Mouse (Mus musculus): ENCODE results near the gene Cdh23.

The Cdh23 gene

DNA sequence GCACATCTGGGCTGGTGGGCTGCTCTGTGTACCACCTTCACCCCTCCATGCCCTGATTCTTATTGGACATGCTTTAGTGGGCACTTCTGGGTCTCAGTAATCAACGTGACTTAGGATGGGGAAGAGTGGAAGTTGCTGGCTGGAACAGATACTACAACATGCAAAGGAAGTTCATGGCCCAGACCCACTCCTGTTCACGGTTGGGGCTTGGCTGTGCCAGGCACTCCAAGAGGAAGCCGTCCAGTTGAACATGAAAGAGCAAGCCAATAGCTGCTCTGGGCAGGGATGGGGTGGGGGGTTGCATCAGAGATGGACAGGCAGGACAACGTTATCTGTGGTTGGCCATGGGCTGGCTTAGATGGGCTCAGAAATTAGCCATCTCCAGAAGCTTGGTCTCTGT lies 328.4 kb downstream of the Cdh23 start:
- DNase-seq (ENCODE audit: low read depth, low spot score): no peak

DNA sequence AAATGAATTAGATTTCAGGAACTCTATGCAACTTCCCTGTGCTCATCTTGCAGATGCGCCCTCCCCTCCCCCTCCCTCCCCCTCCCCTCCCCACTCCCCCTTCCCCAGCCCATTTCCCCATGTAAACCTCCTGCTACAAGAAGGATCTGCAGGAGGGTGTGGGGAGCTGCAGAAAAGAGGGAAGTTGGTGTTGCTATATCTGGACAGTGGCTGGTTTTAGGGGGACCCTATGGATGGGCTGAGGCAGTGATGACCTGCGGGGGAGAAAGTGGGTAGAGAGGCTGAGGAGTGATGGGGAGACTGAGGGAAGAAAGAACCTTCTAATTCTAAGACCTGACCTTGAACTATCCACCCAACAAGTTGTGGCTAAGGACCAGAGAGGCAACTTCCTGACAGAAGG lies 329.1 kb downstream of the Cdh23 start:
- DNase-seq (ENCODE audit: low read depth, low spot score): no peak

DNA sequence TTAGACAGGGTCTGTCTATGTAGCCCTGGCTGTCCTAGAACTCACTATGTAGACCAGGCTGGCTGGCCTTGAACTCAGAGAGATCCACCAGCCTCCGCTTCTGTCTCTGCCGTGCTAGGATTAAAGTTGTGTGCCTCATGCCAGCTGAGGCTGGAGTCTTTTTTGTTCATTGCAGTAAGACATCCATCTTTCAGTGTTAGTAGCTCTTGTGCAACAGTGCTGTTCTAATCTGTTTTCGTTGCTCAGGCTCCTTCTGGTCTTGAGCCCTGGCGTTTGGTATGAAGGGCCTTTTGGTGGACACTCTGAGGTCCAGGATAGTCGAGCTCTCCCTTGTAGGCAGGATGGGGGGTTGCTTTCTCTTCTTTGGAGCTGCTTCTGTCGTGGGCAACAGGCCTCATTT lies 332.9 kb downstream of the Cdh23 start:
- no peak for DNase-seq (ENCODE audit: low read depth, low spot score)

DNA sequence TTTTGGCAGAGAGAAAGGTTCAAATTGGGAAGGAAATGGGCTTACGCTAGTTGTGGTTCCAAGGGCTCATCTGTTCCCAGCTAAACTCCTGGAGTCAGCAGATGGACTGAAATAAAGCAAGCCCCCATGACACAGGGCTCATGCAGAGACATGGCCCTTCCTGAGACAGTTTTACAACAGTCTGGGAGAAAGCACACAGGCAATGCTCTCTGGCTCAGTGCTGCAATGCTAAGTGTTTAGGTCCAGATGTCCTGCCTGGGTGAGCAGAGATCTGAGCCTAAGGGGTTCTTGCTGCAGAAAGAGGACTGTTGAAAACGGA lies 334.0 kb downstream of the Cdh23 start:
- no peak for DNase-seq (ENCODE audit: low read depth, low spot score)

DNA sequence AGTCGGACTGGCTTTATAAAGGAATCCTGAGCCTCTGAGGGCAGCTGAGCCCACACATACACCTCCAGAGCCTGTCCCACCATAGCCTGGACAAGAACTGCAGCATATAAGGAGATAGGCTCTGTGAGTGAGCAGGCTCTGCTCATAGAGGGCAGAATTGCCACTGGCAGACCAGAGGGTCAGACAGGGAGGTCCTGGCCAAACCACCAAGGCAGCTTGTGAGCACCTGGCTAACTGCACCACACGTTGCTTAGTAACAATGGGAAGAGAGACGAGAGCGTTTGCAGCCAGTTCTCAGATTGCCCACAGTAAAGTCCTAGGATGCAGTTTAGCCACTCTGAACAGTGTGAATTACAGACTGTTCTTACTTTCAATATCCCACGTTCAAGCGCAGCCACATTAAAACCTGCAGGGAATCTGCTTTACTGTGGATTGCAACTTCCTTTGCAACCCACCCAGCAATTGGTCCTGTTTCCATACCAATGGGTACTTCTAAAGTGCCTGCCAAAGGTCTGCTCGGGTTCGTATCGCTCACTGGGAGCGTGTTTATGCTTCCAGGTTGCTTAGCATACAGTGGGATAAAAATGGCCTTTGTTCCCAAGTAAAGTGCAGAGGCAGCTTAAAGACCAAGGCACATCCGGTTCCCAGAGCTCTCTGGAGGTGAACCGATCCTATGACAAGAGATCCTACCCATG lies 334.5 kb downstream of the Cdh23 start:
- DNase-seq (ENCODE audit: low read depth, low spot score): no peak

DNA sequence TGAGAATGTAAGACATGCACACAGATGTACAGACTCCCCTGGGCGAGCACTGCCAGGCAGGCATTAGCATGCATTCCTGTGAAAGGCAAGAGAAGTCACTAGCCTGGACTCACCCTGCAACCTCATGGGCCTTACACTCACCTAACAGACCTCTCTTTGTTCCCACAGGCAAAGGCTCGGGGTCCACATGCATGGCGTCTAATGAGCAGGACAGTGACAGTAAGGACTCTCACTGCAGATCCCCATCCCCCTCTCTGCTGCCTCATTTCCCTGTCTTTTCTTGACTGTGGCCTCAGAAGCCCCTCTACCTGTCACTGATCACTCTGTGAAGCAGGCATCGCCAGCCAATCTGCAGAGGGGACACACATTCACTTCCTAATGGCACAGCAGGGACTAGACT lies 337.5 kb downstream of the Cdh23 start:
- DNase-seq (ENCODE audit: low read depth, low spot score): no peak

DNA sequence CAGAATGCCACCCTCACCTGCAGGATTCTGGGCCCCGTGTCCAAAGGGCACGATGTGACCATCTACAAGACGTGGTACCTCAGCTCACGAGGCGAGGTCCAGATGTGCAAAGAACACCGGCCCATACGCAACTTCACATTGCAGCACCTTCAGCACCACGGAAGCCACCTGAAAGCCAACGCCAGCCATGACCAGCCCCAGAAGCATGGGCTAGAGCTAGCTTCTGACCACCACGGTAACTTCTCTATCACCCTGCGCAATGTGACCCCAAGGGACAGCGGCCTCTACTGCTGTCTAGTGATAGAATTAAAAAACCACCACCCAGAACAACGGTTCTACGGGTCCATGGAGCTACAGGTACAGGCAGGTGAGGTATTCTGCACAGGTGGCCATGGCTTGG lies 338.4 kb downstream of the Cdh23 start:
- no peak for DNase-seq (ENCODE audit: low read depth, low spot score)

DNA sequence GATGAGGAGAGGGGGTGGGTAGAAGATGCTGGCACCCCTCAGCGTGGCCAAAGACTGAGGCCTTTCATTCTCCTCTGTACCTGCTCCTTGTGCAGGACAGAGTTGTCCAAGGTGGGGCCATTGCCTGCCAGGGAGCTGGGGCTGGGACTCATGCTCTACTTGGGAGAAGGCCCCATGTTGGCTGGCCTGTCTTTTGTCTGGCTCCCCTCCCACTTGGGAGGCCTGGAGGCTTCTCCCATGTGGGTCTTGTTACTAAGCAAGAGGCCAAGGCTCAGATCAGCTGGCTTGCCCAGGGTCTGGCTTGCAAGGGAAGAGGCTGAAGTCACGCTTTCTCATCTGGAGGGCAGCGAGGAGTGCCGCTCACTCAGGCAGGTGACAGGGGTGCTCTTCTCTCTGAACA lies 338.8 kb downstream of the Cdh23 start:
- DNase-seq (ENCODE audit: low read depth, low spot score): no peak

DNA sequence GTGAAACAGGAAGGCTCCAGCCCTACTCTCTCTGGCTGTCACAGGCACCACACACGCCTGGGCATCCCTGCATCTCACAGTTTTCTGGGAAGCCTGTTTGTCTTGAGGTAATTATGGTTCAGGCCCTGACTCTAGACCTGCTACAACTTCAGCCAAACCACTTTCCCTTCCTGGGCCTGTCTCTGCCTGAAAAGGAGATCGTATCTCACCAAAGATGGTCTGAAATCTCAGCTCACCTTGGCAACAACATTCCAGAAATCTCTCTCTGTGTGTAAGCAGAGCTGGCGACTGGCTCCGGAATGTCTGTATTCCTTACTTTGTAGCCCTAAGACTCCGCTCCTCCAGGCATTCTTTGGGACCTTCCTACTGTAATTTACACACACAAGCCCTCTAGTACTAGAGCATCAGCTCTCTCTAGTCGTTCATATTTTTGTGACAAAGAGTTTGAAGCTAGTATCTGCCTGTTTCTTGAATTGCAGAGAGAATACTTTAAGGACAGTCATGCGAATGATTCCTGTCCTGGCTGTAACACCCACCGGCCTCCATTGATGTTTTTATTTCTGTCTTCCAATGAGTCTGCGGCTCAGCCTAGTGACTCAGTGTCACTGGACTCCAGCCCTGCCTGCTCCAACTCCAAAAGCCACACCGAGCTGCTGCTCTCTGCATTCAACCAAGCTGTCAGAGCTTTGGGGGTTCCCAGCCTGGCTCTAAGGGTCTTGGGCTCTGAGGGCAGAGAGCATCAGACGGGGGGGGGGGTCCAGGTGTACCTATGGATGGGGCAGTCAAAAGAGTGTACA lies 341.2 kb downstream of the Cdh23 start:
- DNase-seq (ENCODE audit: low read depth, low spot score): no peak

DNA sequence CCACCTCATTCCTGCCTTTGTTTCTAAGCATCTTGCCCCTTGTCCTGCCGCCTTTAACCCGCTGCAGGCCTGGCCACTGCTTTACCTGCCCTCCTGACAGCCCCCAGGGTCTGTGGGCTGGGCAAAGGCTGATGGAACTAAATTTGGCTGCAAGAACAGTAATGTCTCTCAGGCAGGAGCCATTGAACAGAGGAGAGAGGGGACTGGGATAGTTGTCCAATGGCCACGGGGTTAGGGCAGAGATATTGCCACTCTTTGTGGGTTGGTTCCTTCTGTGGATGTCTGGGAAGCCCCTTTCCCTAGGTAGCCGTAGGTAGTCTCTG lies 342.3 kb downstream of the Cdh23 start:
- no peak for DNase-seq (ENCODE audit: low read depth, low spot score)

DNA sequence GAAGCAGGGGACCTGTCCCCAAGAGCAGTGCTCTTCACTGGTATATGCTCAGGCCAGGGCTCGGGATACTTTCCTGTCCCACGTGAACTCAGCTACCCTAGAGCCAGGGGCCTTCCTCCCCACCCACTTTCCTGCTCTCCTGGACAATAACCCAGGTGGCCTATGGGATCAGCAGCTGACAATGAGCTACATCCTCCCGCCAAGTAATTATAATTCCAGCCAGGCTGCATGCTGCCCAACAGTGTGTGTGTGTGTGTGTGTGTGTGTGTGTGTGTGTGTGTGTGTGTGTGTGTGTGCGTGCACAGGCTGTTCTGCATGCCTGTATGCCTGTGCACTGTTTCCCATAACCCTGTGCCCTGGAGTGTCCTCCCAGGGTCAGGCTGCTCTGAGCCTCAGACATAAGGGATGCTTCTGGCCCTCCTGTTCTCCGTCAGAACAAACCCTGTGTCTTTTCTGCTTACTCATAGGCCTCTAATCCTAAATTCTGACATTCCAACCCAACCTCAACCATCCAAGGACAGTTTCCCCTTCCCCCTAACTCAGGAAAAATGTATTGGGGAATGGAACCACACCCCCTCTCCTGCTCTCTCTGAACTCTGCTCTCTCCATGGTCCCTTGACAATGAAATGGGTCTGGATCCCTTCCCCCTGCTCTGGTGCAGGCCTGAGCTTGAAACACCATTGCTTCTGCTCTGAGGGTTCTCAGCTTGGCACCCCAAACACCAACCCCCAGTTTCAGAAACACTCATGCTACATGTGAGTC lies 342.9 kb downstream of the Cdh23 start:
- DNase-seq (ENCODE audit: low read depth, low spot score): no peak

DNA sequence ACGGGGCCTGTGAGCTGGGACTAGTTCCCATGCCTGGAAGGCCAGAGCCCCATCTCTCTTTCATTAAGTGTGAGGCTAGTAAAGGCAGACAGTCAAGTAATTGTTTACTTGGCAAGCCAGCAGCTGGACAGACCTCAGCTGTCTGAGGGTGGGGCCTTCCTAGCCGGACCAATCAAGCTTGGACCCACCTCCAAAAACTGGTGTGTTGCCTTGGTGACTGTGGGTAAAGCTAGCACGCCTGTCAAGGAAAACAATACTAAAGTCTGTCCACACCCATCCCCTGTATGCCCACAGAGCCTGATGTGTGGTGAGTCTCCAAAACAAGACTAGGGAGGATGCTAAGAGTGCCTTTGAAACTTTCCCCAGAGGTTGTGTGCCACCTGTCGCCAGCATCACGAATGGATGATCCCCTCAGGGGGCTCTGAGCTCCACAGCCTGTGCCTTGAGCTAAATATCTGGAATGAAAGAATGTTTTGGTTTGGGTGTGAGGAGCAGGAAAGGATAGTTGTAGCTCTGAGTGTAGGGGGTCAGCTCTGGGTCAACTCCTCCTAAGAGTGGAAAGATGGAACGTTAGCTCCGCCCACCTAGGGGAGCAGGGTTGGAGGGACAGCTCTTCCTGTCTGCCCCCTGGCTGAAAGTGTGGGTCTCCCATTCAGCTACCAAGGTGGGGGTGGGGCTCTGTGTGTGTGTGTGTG lies 344.4 kb downstream of the Cdh23 start:
- DNase-seq (ENCODE audit: low read depth, low spot score): peak; percentile 78

DNA sequence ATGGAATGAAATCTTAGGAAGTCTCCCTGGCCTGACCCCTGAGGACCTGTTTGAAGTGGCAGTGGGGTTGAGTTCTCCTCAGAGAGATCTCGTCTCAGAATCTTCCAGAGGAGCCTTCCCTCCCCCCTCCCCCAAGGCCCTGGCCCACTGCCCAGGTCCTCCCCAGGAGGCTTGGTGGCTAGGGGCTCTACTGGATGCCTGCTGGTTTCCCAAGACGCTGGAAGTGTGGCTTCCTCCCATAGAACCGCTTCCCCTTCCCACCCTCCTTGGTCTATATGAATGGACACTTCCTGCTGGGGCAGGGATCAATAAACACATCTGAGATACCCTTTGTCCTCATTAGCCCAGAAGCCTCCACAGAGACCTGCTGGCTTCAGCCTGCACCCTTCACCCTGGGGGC lies 345.0 kb downstream of the Cdh23 start:
- no peak for DNase-seq (ENCODE audit: low read depth, low spot score)

DNA sequence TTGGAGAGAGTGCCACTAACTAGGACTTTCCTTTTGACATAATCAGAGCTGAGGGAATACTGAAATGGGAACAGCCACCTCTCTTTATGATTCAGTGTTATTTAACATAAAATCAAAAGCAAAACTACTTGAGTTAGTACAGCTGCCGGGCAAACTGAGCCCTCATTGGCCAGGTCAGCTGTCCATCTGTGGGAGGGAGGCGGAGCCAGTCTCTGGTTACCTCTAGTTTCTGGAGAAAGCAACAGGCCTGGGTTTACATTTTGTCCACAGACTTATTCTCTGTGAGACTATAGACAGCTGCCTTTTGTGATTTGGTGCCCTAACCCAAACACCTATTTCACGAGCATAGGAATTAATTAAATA lies 345.5 kb downstream of the Cdh23 start:
- peak; percentile 60 for DNase-seq (ENCODE audit: low read depth, low spot score)

DNA sequence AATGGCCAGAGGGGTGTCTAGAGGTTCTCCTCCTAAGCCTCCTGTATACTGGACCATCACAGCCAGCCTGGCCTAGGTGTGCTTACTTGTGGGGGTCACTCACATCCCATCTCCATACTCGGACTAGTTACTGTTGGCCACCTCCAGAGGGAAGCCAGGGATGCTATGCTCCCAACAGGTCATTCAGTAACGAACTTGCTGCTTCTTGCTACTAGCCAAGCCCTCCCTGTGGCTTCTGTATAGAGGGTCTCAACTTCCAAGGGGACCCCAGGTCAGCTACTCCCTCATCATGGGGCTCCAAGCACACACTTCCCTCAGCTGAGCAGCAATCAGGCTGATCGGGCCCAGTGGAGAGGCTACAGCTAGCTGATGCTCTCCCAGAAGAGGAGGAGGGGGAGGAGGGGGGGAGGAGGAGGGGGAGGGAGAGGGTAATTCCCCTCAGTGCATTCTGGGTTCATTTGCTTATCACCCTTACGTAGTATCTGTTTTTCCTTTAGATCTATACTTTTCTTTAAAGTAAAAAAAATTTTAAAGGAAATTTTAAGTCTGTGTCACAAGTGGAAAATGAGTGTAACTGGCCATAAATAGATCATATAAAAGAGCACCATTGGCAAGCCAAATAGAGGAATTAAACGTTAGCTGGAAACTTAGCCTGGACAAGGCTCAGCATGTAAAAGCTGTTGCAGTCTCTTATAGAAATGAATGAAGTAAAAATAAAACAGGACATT lies 346.0 kb downstream of the Cdh23 start:
- DNase-seq (ENCODE audit: low read depth, low spot score): no peak

DNA sequence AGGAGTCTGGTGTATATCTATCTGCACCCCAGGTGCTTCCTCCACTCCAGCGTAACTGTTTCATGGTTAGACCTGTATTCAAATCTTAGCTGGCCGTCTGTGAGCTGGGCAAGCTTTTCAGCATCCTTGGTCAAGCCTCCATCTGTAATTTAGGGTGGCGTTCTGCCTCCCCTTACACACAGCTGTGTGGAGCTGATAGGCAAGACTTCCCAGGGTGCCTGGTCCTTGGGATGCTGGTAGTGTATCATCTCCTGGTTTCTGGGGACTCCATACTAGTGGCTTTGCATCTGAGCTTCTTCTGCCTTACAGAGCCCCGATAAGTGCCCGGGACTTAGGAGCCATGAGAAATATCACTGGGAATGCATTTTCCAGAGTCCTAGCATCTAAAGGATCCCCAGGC lies 346.6 kb downstream of the Cdh23 start:
- no peak for DNase-seq (ENCODE audit: low read depth, low spot score)

DNA sequence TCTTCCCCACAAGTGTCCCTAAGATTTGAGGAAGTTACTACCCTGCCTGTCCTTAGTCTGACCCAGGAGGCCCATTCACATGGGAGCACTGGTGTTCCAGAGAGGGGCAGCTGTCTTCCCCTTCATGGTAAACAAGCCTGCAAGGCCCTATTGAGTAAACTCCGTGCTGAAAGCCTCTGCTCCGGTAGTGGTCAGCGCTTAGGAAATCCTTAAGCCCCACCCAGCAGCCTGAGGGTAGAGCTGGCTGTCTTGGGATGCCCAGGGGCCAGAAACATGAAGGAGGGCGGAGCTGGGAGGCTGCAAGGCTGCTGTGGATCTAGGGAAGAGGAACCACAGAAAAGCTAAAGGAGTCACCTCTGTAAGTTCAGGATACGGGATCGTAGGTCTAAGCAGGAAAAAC lies 347.2 kb downstream of the Cdh23 start:
- no peak for DNase-seq (ENCODE audit: low read depth, low spot score)

DNA sequence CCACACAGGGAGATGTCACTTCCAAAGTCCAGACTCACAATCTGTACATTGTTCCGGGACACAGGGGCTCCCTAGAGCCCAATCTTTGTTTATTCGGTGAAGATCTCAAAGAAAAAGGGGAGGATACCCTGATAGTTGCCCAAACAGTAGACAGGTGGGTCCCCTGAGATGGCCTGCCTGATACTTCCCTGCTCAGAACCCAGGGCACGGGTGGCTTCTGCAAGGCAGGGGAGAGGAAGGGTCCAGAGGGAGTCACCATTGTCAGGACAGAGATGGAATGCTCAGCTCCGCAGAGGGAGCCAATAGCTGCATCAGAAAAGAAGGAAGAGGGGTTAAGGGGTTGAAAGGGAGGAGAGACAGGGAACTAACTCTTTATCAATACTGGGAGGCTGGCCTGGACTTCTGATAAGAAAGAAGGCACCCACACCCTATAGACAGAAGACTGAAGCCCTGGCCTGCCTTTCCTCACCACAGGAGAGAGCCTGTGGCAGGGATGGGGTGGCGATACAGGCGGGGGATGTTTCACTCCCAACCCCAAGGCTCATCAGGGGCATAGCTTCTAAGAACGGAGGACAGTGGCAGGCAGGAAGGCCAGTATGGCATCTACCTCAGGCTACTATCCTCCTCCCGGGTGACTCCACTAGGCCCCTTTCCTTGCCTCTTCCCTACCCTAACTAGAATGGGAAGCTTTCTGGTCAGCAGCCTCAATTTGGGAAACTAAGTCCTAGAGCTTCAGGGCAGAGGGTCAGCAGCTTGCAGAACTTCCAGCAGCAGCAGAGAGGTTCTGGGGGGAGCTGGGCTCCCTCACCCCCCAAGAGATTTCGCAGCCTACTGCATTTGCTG lies 348.3 kb downstream of the Cdh23 start:
- DNase-seq (ENCODE audit: low read depth, low spot score): no peak

DNA sequence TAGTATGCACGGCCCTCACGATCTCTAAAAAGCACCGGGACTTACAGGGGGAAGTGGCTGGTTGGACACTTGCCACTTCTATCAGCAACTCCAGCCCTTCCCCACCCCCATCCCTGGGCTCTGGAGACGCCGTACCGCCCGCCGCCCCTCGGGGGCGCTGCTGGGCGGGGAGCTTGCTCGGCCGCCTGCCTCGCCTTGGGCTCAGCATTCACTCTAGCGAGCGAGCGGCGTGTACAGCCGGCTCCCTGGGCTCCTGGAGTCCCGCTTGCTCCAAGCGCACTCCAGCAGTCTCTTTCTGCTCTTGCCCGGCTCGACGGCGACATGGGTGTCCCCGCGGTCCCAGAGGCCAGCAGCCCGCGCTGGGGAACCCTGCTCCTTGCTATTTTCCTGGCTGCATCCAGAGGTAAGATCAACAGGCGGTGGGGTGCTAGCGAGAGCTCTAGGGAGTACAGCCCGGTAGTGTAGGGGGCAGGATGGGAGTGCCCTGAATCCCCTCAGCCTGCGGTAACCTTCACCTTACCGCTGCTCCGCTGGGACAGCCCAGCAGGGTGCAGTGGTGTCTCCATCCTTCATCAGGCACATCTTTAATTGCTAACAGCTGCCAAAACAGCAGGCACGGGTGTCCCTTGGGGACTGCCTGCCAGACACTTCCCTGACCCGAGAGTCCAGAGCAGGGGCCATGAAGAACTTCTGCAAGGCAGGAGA lies 349.4 kb downstream of the Cdh23 start, which contains the start of gene Vsir:
Gene Vsir, plus strand, starts transcription at position 151 of the 705 bp plus-strand sequence.
- DNase-seq (ENCODE audit: low read depth, low spot score): peak; percentile 80

DNA sequence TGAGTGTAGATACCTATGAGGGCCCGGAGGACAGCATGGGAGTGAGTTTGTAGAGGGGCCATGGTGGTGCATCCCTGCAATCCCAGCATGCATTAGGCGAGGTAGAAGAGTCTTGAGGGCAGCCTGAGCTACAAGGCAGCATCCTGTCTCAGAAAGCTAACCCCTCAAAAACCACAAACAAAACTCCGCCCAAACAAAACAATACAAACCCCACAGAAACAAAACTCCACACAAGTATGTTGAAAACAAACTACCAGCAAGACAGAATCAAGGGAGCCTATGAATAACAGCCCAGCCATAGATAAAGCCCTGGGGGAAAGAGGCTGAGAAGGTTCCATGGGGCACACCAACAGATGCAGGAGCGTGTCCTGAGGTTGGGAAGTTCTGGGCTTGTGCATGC lies 350.2 kb downstream of the Cdh23 start:
- no peak for DNase-seq (ENCODE audit: low read depth, low spot score)
